Mouse (Mus musculus) lung, embryonic 14.5 days (tissue): Measurements from ENCODE around the gene Them7. TPM values are rescaled to one million over a fixed set of nuclear protein-coding genes. Genes with fewer than 3 reads are reported as not detected.

Source experiments
- ATAC-seq: fragments of 200-750 bp; cut with Nextera tagmentation; 2 replicates; pipeline ENCODE4 v1.8.0; 2017; ENCODE audit warnings: mild to moderate bottlenecking, moderate TSS enrichment, moderate library complexity; ENCODE audit not compliant: insufficient read depth
- DNase-seq: peaks from one replicate; pipeline ENCODE4 v3.0.0-alpha.2; 2015
- H3K27ac ChIP-seq: fragments of 300-500 bp; sonication (generic); 2 replicates; pipeline ENCODE4 v1.5.1; 2014; ENCODE audit warnings: low read depth, mild to moderate bottlenecking, moderate library complexity
- H3K27me3 ChIP-seq: fragments of 300-500 bp; sonication (generic); 2 replicates; pipeline ENCODE4 v1.6.1; 2014; ENCODE audit warnings: low read length, control low read depth; ENCODE audit not compliant: insufficient read depth
- H3K36me3 ChIP-seq: fragments of 300-500 bp; sonication (generic); 2 replicates; pipeline ENCODE4 v1.6.1; 2014; ENCODE audit warnings: control low read depth; ENCODE audit not compliant: insufficient read depth
- H3K4me1 ChIP-seq: fragments of 300-500 bp; sonication (generic); 2 replicates; pipeline ENCODE4 v1.6.1; 2014; ENCODE audit warnings: antibody characterized with exemption, control low read depth; ENCODE audit not compliant: insufficient read depth
- H3K4me2 ChIP-seq: fragments of 300-500 bp; sonication (generic); 2 replicates; pipeline ENCODE4 v1.6.1; 2014; ENCODE audit warnings: mild to moderate bottlenecking
- H3K4me3 ChIP-seq: fragments of 300-500 bp; sonication (generic); 2 replicates; pipeline ENCODE4 v1.5.1; 2014; ENCODE audit warnings: low read depth, low read length
- H3K9ac ChIP-seq: fragments of 300-500 bp; sonication (generic); 2 replicates; pipeline ENCODE4 v1.6.1; 2014
- H3K9me3 ChIP-seq: fragments of 300-500 bp; sonication (generic); 2 replicates; pipeline ENCODE4 v1.6.1; 2016; ENCODE audit warnings: low read depth, low read length, control low read depth
- CTCF ChIP-seq: IDR thresholded peaks from 2 replicates; pipeline ENCODE4 v1.5.1; 2016; ENCODE audit warnings: antibody characterized with exemption, low read depth
- WGBS: fragments of 180-500 bp; shearing (Covaris S2); extraction: QIAGEN DNeasy Blood & Tissue Kit; methylation state at CpG from one replicate; pipeline ENCODE4 v1.1.7; 2014; 5-methylcytosine and 5-hydroxymethylcytosine counted together
- polyA plus RNA-seq: library from polyadenylated mRNA; unstranded; fragments of >200 nt; fragmentation: Nextera tagmentation; extraction: Ambion mirVana; gene quantifications from 2 replicates; pipeline ENCODE4 v1.2.1, GENCODE M21; 2014

The Them7 gene
- polyA plus RNA-seq: 0.16 and 0.18 TPM in 2 replicates

DNA sequence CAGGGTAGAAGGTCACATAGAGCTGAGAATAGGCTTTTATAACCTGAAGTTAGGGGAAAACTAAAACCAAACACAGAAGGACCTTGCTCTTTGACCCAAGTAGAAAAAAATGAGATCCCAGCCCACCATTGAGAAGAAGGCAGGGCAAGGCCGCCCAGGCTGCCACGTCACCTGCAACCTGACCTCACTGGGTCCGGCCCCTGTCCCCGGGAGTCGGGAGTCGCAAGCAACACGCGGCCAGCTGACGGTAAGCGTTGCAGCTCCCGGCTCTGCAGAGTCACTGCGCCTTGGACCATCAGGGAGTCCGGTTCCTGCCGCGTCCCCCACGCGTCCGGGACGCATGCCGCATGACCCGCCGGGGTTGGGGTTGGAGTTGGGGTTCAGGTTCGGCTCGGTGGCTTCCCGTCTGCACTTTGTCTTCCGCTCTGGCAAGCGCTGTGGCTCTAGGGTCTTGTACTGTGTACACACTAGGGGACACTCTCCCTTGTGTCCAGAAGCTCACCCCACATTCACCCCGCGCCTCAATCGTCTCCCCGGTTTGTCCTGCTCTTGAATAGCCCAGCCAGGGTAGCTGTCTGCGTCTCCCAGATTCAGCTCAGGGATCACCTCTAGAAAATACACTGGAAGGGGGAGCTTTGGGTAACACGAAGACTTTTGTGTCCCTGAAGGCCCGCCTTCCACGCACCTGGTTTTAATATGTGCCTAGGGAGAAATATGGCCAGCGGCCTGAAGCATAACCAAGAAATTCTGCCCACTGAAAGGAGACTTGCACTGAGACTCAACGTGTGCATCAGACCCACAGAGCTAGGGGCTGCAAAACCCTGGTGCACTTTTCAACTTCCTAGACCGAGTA lies at the start of gene Them7:
Gene Them7, plus strand, starts transcription at position 187 of the 853 bp plus-strand sequence.
- 5% methylated on average over 38 of the region's 38 CpGs for WGBS

DNA sequence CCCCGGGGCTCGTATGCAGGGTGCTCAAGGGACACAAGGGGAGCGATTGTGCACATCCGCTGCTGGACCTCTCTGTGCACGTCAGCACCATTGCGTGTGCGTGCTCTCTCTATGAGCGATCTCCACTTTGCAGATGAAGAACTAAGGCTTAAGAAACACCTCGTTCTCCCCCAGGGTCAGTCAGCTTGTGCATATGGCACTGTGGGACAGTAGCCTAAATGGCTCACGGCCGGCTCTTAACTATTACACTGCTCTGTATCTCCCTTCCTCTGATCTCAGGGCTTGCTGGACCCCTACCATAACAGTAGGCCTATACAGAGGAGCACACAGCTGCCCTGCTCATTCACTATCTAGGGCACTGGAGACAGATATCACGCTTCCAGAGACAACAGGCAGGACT lies 45.2 kb upstream of the Them7 start:
- Histone ChIP-seq H3K27ac (no peak overlapping the region), H3K36me3 (no peaks in the 10 kb centered on the region), H3K27me3 (no peaks in the 10 kb centered on the region), H3K4me1 (no peaks in the 10 kb centered on the region), H3K9ac (no peak overlapping the region), H3K4me2 (no peak overlapping the region), H3K9me3 (no peaks in the 10 kb centered on the region), H3K4me3 (no peak overlapping the region)
- no peak for TF ChIP-seq CTCF
- WGBS: 72% methylated on average over 12 of the region's 12 CpGs
- DNase-seq: no peak
- ATAC-seq: no peak

More for the DNA sequence above, at the start of gene Them7:
- H3K4me1 ChIP-seq: peaks cover 3% of the 10 kb centered on the region
- no peak within 1 kb of the TSS for H3K27ac ChIP-seq
- H3K9me3 ChIP-seq: no peaks in the 10 kb centered on the region
- DNase-seq: peak; percentile 49
- H3K9ac ChIP-seq: peak within 1 kb of the TSS; percentile 34; the same call in 1 of the 2 replicates
- H3K4me3 ChIP-seq: peak within 1 kb of the TSS; percentile 32
- peak within 1 kb of the TSS; percentile 66 for H3K4me2 ChIP-seq
- peaks cover 21% of the 10 kb centered on the region for H3K27me3 ChIP-seq
- ATAC-seq: peak; percentile 56; the same call in 1 of the 2 replicates
- H3K36me3 ChIP-seq: no peaks in the 10 kb centered on the region
- no peak for TF ChIP-seq CTCF

DNA sequence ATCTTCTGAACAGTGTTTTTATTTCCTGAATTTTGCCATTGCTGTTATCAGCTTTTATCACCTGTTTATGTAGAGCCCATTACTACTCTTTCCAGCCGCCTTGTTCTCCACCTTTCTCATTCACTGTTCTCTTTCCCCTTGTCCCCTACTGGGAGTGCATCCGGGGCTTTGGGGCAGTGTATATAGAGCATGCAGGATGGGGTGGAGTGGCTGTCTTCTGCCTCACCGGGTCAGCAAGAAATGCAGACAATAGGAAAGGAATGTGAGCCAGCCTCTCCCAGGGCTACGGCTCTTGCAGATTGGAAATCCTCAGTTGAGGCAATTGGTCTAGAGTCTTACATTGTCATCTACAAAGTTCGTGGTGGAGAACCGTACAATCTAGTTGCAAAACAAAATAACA lies 41.6 kb upstream of the Them7 start:
- no peak for DNase-seq
- H3K27ac ChIP-seq: no peak overlapping the region
- ATAC-seq: no peak
- H3K9me3 ChIP-seq: no peaks in the 10 kb centered on the region
- H3K4me1 ChIP-seq: no peaks in the 10 kb centered on the region
- H3K9ac ChIP-seq: no peak overlapping the region
- H3K4me2 ChIP-seq: no peak overlapping the region
- H3K4me3 ChIP-seq: no peak overlapping the region
- no peaks in the 10 kb centered on the region for H3K36me3 ChIP-seq
- no peaks in the 10 kb centered on the region for H3K27me3 ChIP-seq
- no peak for TF ChIP-seq CTCF
- 28% methylated on average over 6 of the region's 6 CpGs for WGBS

DNA sequence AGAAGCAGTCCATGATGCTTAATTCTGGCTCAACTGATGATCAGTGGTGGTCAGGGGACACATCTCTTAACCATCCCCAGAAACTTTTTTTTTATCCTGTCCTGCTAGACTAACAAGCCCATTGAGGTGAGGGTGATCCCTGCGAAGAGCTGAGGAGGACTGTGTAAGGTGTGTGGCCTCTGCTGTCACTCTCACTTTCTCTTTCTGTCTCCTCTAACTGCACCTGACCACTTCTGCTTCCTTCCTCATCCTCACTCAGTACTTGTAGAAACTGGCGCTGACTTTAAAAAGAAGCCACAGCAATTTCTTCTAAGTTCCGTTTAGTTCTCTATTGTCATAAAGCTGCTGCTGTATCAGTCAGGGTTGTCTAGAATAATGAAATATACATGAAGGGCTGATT lies 39.0 kb upstream of the Them7 start:
- Histone ChIP-seq H3K4me1 (no peaks in the 10 kb centered on the region), H3K27me3 (no peaks in the 10 kb centered on the region), H3K4me2 (no peak overlapping the region), H3K9ac (no peak overlapping the region), H3K27ac (no peak overlapping the region), H3K9me3 (no peaks in the 10 kb centered on the region), H3K4me3 (no peak overlapping the region), H3K36me3 (no peaks in the 10 kb centered on the region)
- TF ChIP-seq CTCF: no peak
- ATAC-seq (no peak), DNase-seq (no peak)
- 90% methylated on average over 3 of the region's 3 CpGs for WGBS

DNA sequence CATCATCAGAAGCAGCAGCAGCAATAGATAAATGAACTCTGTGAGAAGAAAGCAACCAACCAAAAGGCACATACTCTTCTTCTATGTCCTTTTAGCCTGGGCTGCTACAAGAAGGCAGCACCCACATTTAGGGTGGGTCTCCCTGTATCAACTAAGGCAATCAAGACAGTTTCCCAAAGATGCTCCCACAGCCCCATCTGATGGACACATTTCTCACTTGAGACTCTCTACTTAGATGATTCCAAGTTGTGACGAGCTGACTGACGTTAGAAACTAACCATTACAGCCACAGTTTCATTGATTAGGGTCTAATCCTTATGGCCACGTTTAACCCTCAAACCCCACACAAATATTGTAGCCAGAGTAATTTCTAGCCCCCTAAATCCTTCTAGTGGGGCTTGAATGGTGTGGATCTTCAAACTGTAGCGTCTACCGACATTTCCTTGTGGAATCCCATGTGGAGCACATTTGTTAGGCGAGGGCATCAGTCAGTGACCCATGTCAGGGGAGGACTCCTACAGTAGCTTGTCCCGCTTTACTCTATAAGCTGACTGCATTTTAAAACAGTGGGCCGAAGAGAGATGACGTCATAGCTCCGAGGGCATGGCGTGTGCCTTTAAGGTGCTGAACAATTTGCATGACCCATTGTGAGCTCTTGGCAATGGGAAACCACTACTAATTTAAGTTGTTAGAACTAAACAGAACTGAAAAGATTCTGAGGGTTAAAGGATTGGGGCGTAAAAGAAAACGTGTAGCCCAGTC lies 38.2 kb upstream of the Them7 start:
- TF ChIP-seq CTCF: no peak
- ATAC-seq (no peak), DNase-seq (no peak)
- Histone ChIP-seq H3K4me2 (no peak overlapping the region), H3K9me3 (no peaks in the 10 kb centered on the region), H3K27me3 (no peaks in the 10 kb centered on the region), H3K36me3 (no peaks in the 10 kb centered on the region), H3K9ac (no peak overlapping the region), H3K27ac (no peak overlapping the region), H3K4me3 (no peak overlapping the region), H3K4me1 (no peaks in the 10 kb centered on the region)
- whole genome bisulfite sequencing: 74% methylated on average over 13 of the region's 13 CpGs

DNA sequence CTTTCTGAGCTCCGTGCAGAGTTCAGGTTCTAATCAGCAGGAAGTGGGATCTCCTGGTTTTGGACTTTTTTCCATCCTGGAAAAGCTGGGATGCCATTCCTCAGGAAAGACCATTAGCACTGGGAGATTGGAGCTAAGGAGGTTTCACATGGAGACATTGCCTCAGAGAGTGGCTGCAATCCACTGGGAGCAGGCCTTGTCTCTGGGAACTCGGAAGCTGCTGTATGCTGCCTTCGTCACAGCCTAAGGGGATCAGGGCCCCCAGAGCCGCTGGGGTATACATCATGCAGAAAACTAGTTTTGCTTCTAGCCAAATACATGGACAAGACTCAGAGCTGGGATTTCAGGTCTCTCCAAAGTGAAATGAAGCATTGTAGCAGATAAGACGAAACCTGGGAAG lies 37.5 kb upstream of the Them7 start:
- Histone ChIP-seq H3K27ac (no peak overlapping the region), H3K27me3 (no peaks in the 10 kb centered on the region), H3K9ac (no peak overlapping the region), H3K9me3 (no peaks in the 10 kb centered on the region), H3K4me1 (no peaks in the 10 kb centered on the region), H3K4me2 (no peak overlapping the region), H3K4me3 (no peak overlapping the region), H3K36me3 (no peaks in the 10 kb centered on the region)
- DNase-seq (peak; percentile 11), ATAC-seq (no peak)
- 64% methylated on average over 5 of the region's 5 CpGs for WGBS
- TF ChIP-seq CTCF: no peak

DNA sequence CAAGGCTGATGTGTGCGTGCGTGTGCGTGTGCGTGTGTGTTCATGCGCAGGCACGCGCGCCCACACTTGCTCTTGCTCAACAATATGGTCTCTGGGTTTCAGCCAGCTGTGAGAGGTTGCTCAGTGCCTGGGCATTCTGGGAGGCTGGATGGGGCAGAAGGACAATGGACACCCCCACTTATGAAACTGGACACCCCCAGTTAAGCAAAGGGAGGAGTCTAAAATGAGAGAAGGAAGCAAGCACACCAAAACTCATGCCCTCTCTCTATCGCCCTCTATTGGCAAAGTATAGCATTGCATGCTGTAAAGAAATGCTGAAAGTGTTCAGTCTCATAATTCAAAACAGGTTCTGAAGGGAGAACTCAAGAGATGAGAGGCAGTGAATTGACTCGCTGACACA lies 35.9 kb upstream of the Them7 start:
- H3K27me3 ChIP-seq: no peaks in the 10 kb centered on the region
- peak; percentile 67 for TF ChIP-seq CTCF
- no peak overlapping the region for H3K4me2 ChIP-seq
- H3K4me3 ChIP-seq: no peak overlapping the region
- WGBS: 77% methylated on average over 10 of the region's 10 CpGs
- no peak for ATAC-seq
- no peak overlapping the region for H3K27ac ChIP-seq
- no peak overlapping the region for H3K9ac ChIP-seq
- no peaks in the 10 kb centered on the region for H3K36me3 ChIP-seq
- peak; percentile 44 for DNase-seq
- no peaks in the 10 kb centered on the region for H3K9me3 ChIP-seq
- no peaks in the 10 kb centered on the region for H3K4me1 ChIP-seq
